Mouse (Mus musculus) ES-Bruce4 (cell line): ENCODE results near the gene Ndufaf2.

Source experiments
- CTCF ChIP-seq: IDR thresholded peaks from one replicate; pipeline ENCODE4 v1.8.1; 2011; ENCODE audit warnings: low read depth, low read length
- EP300 ChIP-seq: IDR thresholded peaks from 2 replicates; pipeline ENCODE4 v1.6.1; 2011; ENCODE audit warnings: low read depth, low read length; ENCODE audit not compliant: insufficient read depth
- POLR2A ChIP-seq: IDR thresholded peaks from one replicate; pipeline ENCODE4 v1.8.1; 2011; ENCODE audit warnings: low read length; ENCODE audit not compliant: insufficient read depth

DNA sequence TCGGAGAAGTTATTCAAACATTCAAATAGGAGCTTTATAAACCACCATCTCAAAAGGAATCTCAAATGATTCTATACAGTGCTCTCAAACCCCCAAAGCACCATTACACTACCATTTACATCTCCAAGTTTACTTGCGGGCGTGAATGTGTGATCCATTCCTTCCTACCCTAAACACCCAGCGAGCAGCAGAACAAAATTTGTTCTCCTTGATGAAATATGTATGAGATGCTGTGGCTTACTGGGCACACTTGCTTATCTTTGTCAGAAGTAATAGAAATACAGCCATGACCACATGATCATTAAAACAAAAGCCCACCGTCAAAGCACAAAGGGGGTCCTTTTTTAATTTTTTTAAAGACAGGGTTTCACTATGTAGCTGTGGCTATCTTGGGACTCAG is 44.9 kb downstream of the Ndufaf2 start:
- TF ChIP-seq POLR2A (no peak), EP300 (no peak), CTCF (no peak)
